Mouse (Mus musculus) ES-E14 (cell line): ENCODE data around the gene Map3k5. TPM values are rescaled to one million over a fixed set of nuclear protein-coding genes. Genes with fewer than 3 reads are reported as not detected.

Source experiments
- DNase-seq: peaks from one replicate; pipeline ENCODE4 v3.0.0-alpha.2; 2013; ENCODE audit warnings: low read depth, low spot score
- H3K27ac ChIP-seq: 2 replicates; pipeline ENCODE4 v1.5.1; 2012; ENCODE audit warnings: low read depth, mild to moderate bottlenecking, low read length, moderate library complexity, mixed read lengths; ENCODE audit not compliant: poor library complexity, insufficient read depth, severe bottlenecking
- H3K36me3 ChIP-seq: 2 replicates; pipeline ENCODE4 v1.6.1; 2012; ENCODE audit warnings: mild to moderate bottlenecking, low read length, moderate library complexity, mixed read lengths; ENCODE audit not compliant: control insufficient read depth, poor library complexity, insufficient read depth, severe bottlenecking
- H3K4me1 ChIP-seq, 2 experiments: fragments of 150-350 bp in 1 of 2; sonication (generic) in 1 of 2; 2 replicates each; pipeline ENCODE4 v1.6.1; 2012; ENCODE audit warnings: low read length in 2 of 2, mild to moderate bottlenecking in 1 of 2, mixed read lengths in 1 of 2; ENCODE audit not compliant: control insufficient read depth in 2 of 2, insufficient read depth in 2 of 2, poor library complexity in 1 of 2
- H3K4me3 ChIP-seq, 2 experiments: fragments of 150-350 bp in 1 of 2; sonication (generic) in 1 of 2; 2 replicates each; pipeline ENCODE4 v1.5.1; 2012; ENCODE audit warnings: low read length in 2 of 2, low read depth in 1 of 2, mild to moderate bottlenecking in 1 of 2, mixed read lengths in 1 of 2; ENCODE audit not compliant: insufficient read depth in 1 of 2, poor library complexity in 1 of 2, severe bottlenecking in 1 of 2
- H3K9ac ChIP-seq: 2 replicates; pipeline ENCODE4 v1.6.1; 2012; ENCODE audit warnings: low read depth, mild to moderate bottlenecking, low read length, mixed read lengths; ENCODE audit not compliant: poor library complexity, insufficient read depth, severe bottlenecking
- H3K9me3 ChIP-seq: fragments of 150-350 bp; sonication (generic); 2 replicates; pipeline ENCODE4 v1.6.1; 2012; ENCODE audit warnings: low read depth, mild to moderate bottlenecking, low read length; ENCODE audit not compliant: control insufficient read depth, insufficient read depth
- CHD2 ChIP-seq: IDR thresholded peaks from 2 replicates; pipeline ENCODE4 v1.6.1; 2014; ENCODE audit warnings: mild to moderate bottlenecking, low read depth, low read length, inconsistent platforms
- HCFC1 ChIP-seq: IDR thresholded peaks from 2 replicates; pipeline ENCODE4 v1.6.1; 2012; ENCODE audit warnings: low read length, inconsistent platforms, borderline replicate concordance; ENCODE audit not compliant: insufficient read depth
- MAFK ChIP-seq: IDR thresholded peaks from 2 replicates; pipeline ENCODE4 v1.6.1; 2014; ENCODE audit warnings: mild to moderate bottlenecking, low read depth, low read length, inconsistent platforms; ENCODE audit not compliant: insufficient read depth
- ZC3H11A ChIP-seq: IDR thresholded peaks from 2 replicates; pipeline ENCODE4 v1.6.1; 2012; ENCODE audit warnings: low read depth, mild to moderate bottlenecking, inconsistent platforms, low read length, borderline replicate concordance
- ZNF384 ChIP-seq: IDR thresholded peaks from 2 replicates; pipeline ENCODE4 v1.6.1; 2012; ENCODE audit warnings: low read depth, low read length, inconsistent platforms
- in situ Hi-C, 2 experiments: fragments of 600-800 bp; cut with MboI; formaldehyde crosslinking; loops; one replicate each; pipeline ENCODE4 v1.15.1; 2025; ENCODE audit warnings: low sequenced_read_pairs in 2 of 2, inconsistent platforms in 1 of 2; ENCODE audit not compliant: unreplicated experiment in 2 of 2
- total RNA-seq: library from RNA; depleted of rRNA; stranded (reverse); fragments of 300-350 nt; gene quantifications from 2 replicates; pipeline ENCODE4 v1.2.3, GENCODE M21; 2012

The Map3k5 gene
- total RNA-seq, 1 experiment, result 4.7 TPM

DNA sequence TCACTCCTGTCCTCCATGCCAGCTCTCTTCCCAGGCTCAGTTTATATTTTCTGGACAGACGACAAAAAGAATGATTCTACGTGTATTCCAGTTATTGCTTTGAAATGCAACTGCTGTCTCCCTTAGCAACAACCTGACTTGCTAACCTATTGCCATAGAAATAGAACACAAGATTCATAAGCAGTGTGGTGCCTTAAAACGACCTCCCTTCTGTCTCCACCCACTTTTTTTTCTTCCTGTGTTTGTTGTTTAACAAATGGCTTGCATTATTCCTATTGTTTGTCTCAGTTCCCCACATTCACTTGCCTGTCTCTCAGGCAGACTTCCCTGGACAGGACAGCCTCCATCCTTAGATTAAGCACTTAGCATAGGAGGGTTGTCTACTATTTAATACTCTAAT is 154.8 kb downstream of the Map3k5 start:
- Histone ChIP-seq H3K4me1 (peaks cover 10 to 15% of the 10 kb centered on the region in 2 experiments; a peak in 3 of 4 replicates), H3K36me3 (no peaks in the 10 kb centered on the region), H3K27ac (no peak overlapping the region), H3K9ac (no peak overlapping the region), H3K9me3 (no peaks in the 10 kb centered on the region), H3K4me3 (no peak overlapping the region)
- in situ Hi-C loops, result no loop called here
- DNase-seq, result no peak
- no peak for TF ChIP-seq MAFK
- no peak for TF ChIP-seq ZNF384
- no peak for TF ChIP-seq ZC3H11A
- TF ChIP-seq CHD2, result no peak
- no peak for TF ChIP-seq HCFC1

DNA sequence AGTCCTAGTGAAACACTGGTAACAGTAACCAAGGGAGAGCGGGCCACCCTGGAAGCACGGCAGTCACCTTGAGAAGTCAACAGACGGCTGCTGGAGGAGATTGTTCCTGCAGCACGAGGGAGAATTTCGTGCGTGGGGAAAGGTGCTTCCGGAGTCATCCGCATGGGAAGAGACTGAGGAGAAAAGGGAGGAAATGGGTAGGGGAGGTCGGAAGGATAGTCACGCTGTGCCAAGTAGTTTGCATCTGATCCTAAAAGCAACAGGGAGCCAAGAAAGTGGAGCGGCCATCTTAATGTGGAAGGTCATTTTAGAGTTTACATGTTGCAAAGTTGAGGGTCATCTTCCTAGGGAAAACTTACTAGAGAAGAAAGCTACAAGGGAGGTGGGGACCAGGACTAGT is 155.9 kb downstream of the Map3k5 start:
- H3K9ac ChIP-seq, result no peak overlapping the region; the same call in 1 of the 2 replicates
- peaks cover 10 to 15% of the 10 kb centered on the region in 2 experiments; a peak in 3 of 4 replicates for H3K4me1 ChIP-seq
- H3K4me3 ChIP-seq, result no peak overlapping the region
- H3K36me3 ChIP-seq, result no peaks in the 10 kb centered on the region
- TF ChIP-seq ZC3H11A (no peak), ZNF384 (no peak), MAFK (no peak), CHD2 (no peak), HCFC1 (no peak)
- no peaks in the 10 kb centered on the region for H3K9me3 ChIP-seq
- no peak for DNase-seq
- H3K27ac ChIP-seq, result peak overlapping the region; percentile 26; the same call in 1 of the 2 replicates
- in situ Hi-C loops, result no loop called here

DNA sequence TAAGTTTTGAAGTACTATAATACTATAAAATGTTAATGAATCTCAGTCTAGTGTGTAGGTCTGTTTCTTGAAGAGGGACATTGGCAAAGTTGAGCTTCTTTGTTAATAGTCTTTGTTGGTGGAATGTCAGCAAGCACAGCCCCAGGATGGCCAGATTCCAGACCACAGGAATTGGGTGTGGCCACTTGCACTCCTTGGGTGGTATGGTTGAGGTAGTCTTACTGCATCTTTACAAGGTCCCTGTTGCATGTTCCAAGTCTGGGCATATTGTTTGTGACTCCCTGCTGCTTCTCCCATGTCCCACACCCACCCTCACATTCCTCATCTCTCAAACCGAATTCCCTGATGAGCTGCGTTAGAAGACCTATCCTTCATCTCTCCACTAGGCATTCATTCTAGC is 157.1 kb downstream of the Map3k5 start:
- DNase-seq, result peak; percentile 21
- Histone ChIP-seq H3K4me3 (no peak overlapping the region), H3K27ac (no peak overlapping the region), H3K4me1 (peaks cover 10 to 15% of the 10 kb centered on the region in 2 experiments; a peak in 3 of 4 replicates), H3K9me3 (no peaks in the 10 kb centered on the region), H3K9ac (no peak overlapping the region), H3K36me3 (no peaks in the 10 kb centered on the region)
- in situ Hi-C loops, result no loop called here
- TF ChIP-seq MAFK (no peak), ZNF384 (no peak; the same call in 1 of the 2 replicates), HCFC1 (no peak), CHD2 (no peak; the same call in 1 of the 2 replicates), ZC3H11A (no peak)

DNA sequence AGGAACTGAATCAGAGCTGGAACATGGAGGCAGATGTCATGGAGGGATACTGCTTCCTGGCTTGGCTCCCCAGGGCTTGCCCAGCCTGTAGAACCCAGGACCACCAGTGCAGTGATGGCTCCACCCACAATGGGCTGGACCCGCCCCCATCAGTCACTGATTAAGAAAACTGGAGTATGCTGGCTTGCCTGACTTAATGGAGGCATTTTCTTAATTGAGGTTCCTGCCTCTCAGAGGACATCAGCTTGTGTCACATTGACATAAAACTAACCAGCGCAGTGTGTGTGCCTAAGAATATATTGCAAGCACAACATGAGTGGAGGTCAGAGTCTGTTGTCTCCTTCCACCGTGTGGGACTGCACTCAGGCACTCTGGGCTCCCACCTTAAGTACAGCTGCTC is 158.1 kb downstream of the Map3k5 start:
- DNase-seq, result no peak
- no peaks in the 10 kb centered on the region for H3K36me3 ChIP-seq
- in situ Hi-C loops, result no loop called here
- H3K4me1 ChIP-seq, result peaks cover 10 to 15% of the 10 kb centered on the region in 2 experiments; a peak in 3 of 4 replicates
- no peaks in the 10 kb centered on the region for H3K9me3 ChIP-seq
- H3K27ac ChIP-seq, result no peak overlapping the region
- TF ChIP-seq MAFK (no peak), CHD2 (no peak), ZNF384 (no peak), ZC3H11A (no peak)
- H3K4me3 ChIP-seq, result no peak overlapping the region
- no peak overlapping the region for H3K9ac ChIP-seq

DNA sequence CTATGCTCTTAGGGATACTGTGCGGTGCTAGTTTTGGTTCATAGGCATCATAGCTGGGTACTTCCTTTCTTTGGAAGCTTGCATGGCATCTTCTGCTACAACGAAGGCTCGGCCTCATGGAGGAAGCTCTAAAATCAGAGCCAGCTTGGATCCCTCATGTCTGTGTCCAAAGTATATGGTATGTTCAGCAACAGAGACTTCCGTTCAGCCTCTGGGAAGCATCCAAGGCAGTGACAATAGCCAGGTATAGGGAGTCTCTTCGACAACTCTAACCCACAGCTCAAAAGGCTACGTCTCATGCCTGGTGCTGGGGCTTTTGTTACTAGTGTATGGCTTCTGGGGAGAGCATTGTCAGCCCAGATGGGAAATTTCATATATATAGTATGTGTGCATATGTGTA is 167.2 kb downstream of the Map3k5 start:
- no peaks in the 10 kb centered on the region for H3K9me3 ChIP-seq
- H3K9ac ChIP-seq, result no peak overlapping the region
- no peaks in the 10 kb centered on the region for H3K36me3 ChIP-seq
- H3K4me1 ChIP-seq, result peaks cover 0 to 2% of the 10 kb centered on the region in 2 experiments; a peak in 1 of 4 replicates
- TF ChIP-seq CHD2 (no peak), MAFK (no peak), ZC3H11A (no peak), ZNF384 (no peak), HCFC1 (no peak)
- in situ Hi-C loops, result loop anchor here in 1 of 2 experiments (25.0 kb wide), 1 partner anchor 389 kb away; the partner anchor contains the start of gene Il20ra
- H3K27ac ChIP-seq, result no peak overlapping the region
- H3K4me3 ChIP-seq, result no peak overlapping the region
- no peak for DNase-seq
